Mouse (Mus musculus): ENCODE results near the gene Mfsd2a. TPM values are rescaled to one million over a fixed set of nuclear protein-coding genes. Genes with fewer than 3 reads are reported as not detected.
A peak's percentile ranks its signal among the peaks of the same experiment; 100 is the strongest.

Mfsd2a gene
- polyA plus RNA-seq, 1 experiment from 2014 or later: 21.7 TPM

GRCm38 (mm10) chr4:122954680-122955411 is 6.1 kb downstream of the Mfsd2a start:
- H3K36me3 ChIP-seq (replicated peaks): peaks cover 48% of the 10 kb centered on the region
- H3K27me3 ChIP-seq: no peaks in the 10 kb centered on the region
- peak overlapping the region; percentile 93 for H3K27ac ChIP-seq
- H3K9me3 ChIP-seq: no peaks in the 10 kb centered on the region
- no peak; the same call in 1 of the 2 replicates for ATAC-seq (ENCODE audit: low FRiP score)
- peak overlapping the region; percentile 23 for H3K4me3 ChIP-seq (replicated peaks)
- WGBS: 63% methylated on average over 5 of the region's 5 CpGs
- peaks cover 35% of the 10 kb centered on the region for H3K4me1 ChIP-seq
- H3K9ac ChIP-seq: no peak overlapping the region
- peak overlapping the region; percentile 50 for H3K4me2 ChIP-seq

GRCm38 (mm10) chr4:122949096-122949495 is 11.9 kb downstream of the Mfsd2a start:
- Histone ChIP-seq H3K4me2 (no peak overlapping the region), H3K36me3 (replicated peaks) (peaks cover 64% of the 10 kb centered on the region), H3K9ac (no peak overlapping the region), H3K27ac (no peak overlapping the region), H3K4me1 (no peaks in the 10 kb centered on the region), H3K4me3 (replicated peaks) (no peak overlapping the region), H3K27me3 (no peaks in the 10 kb centered on the region), H3K9me3 (no peaks in the 10 kb centered on the region)
- WGBS: 95% methylated on average over 8 of the region's 8 CpGs
- ATAC-seq (ENCODE audit: low FRiP score): no peak

- H3K4me1 ChIP-seq: no peaks in the 10 kb centered on the region
- no peak overlapping the region for H3K9ac ChIP-seq
- no peaks in the 10 kb centered on the region for H3K9me3 ChIP-seq
- peaks cover 62% of the 10 kb centered on the region for H3K36me3 ChIP-seq (replicated peaks)
- H3K4me3 ChIP-seq (replicated peaks): no peak overlapping the region
- WGBS: 91% methylated on average over 3 of the region's 3 CpGs
- H3K4me2 ChIP-seq: no peak overlapping the region
- no peak overlapping the region for H3K27ac ChIP-seq
- no peak for ATAC-seq (ENCODE audit: low FRiP score)
- no peaks in the 10 kb centered on the region for H3K27me3 ChIP-seq
These were observed 13.8 kb downstream of the Mfsd2a start for GRCm38 (mm10) chr4:122947223-122947622.

- no peak overlapping the region for H3K9ac ChIP-seq
- no peak overlapping the region for H3K27ac ChIP-seq
- no peaks in the 10 kb centered on the region for H3K9me3 ChIP-seq
- no peaks in the 10 kb centered on the region for H3K4me1 ChIP-seq
- WGBS: 29% methylated on average over 4 of the region's 4 CpGs
- no peak overlapping the region for H3K4me3 ChIP-seq (replicated peaks)
- no peaks in the 10 kb centered on the region for H3K27me3 ChIP-seq
- no peak overlapping the region for H3K4me2 ChIP-seq
- H3K36me3 ChIP-seq (replicated peaks): peaks cover 38% of the 10 kb centered on the region
- ATAC-seq (ENCODE audit: low FRiP score): no peak
These were observed 16.6 kb downstream of the Mfsd2a start for GRCm38 (mm10) chr4:122944408-122944807.

- H3K27me3 ChIP-seq: no peaks in the 10 kb centered on the region
- 93% methylated on average over 2 of the region's 2 CpGs for WGBS
- H3K9me3 ChIP-seq: no peaks in the 10 kb centered on the region
- no peaks in the 10 kb centered on the region for H3K36me3 ChIP-seq (replicated peaks)
- H3K9ac ChIP-seq: no peak overlapping the region
- H3K4me1 ChIP-seq: no peaks in the 10 kb centered on the region
- no peak for ATAC-seq (ENCODE audit: low FRiP score)
- no peak overlapping the region for H3K4me2 ChIP-seq
- no peak overlapping the region for H3K27ac ChIP-seq
- H3K4me3 ChIP-seq (replicated peaks): no peak overlapping the region
These were observed 21.8 kb downstream of the Mfsd2a start for GRCm38 (mm10) chr4:122939048-122939796.

GRCm38 (mm10) chr4:122937489-122937888 is 23.5 kb downstream of the Mfsd2a start:
- no peaks in the 10 kb centered on the region for H3K36me3 ChIP-seq (replicated peaks)
- no peak overlapping the region for H3K27ac ChIP-seq
- WGBS: 94% methylated on average over 3 of the region's 3 CpGs
- no peaks in the 10 kb centered on the region for H3K27me3 ChIP-seq
- ATAC-seq (ENCODE audit: low FRiP score): no peak
- no peaks in the 10 kb centered on the region for H3K4me1 ChIP-seq
- no peak overlapping the region for H3K4me3 ChIP-seq (replicated peaks)
- no peaks in the 10 kb centered on the region for H3K9me3 ChIP-seq
- H3K4me2 ChIP-seq: no peak overlapping the region
- no peak overlapping the region for H3K9ac ChIP-seq

GRCm38 (mm10) chr4:122935466-122936099 is 25.4 kb downstream of the Mfsd2a start:
- H3K4me2 ChIP-seq: no peak overlapping the region
- H3K4me3 ChIP-seq (replicated peaks): no peak overlapping the region
- no peaks in the 10 kb centered on the region for H3K27me3 ChIP-seq
- H3K9ac ChIP-seq: no peak overlapping the region
- H3K36me3 ChIP-seq (replicated peaks): no peaks in the 10 kb centered on the region
- ATAC-seq (ENCODE audit: low FRiP score): no peak
- no peaks in the 10 kb centered on the region for H3K4me1 ChIP-seq
- no peak overlapping the region for H3K27ac ChIP-seq
- H3K9me3 ChIP-seq: no peaks in the 10 kb centered on the region
- WGBS: 90% methylated on average over 9 of the region's 9 CpGs

GRCm38 (mm10) chr4:122933857-122934256 is 27.1 kb downstream of the Mfsd2a start:
- no peak overlapping the region for H3K4me2 ChIP-seq
- H3K27me3 ChIP-seq: no peaks in the 10 kb centered on the region
- no peaks in the 10 kb centered on the region for H3K4me1 ChIP-seq
- no peaks in the 10 kb centered on the region for H3K36me3 ChIP-seq (replicated peaks)
- no peaks in the 10 kb centered on the region for H3K9me3 ChIP-seq
- no peak for ATAC-seq (ENCODE audit: low FRiP score)
- H3K4me3 ChIP-seq (replicated peaks): no peak overlapping the region
- no peak overlapping the region for H3K27ac ChIP-seq
- no peak overlapping the region for H3K9ac ChIP-seq
- WGBS: 68% methylated on average over 3 of the region's 3 CpGs

- ATAC-seq (ENCODE audit: low FRiP score): no peak
- 71% methylated on average over 3 of the region's 3 CpGs for WGBS
These were observed 27.9 kb downstream of the Mfsd2a start for GRCm38 (mm10) chr4:122933051-122933591.

GRCm38 (mm10) chr4:122932239-122932978 is 28.6 kb downstream of the Mfsd2a start:
- no peak for ATAC-seq (ENCODE audit: low FRiP score)
- no peaks in the 10 kb centered on the region for H3K4me1 ChIP-seq
- no peak overlapping the region for H3K4me3 ChIP-seq (replicated peaks)
- H3K27me3 ChIP-seq: no peaks in the 10 kb centered on the region
- H3K9me3 ChIP-seq: no peaks in the 10 kb centered on the region
- no peak overlapping the region for H3K9ac ChIP-seq
- WGBS: 75% methylated on average over 8 of the region's 8 CpGs
- H3K4me2 ChIP-seq: no peak overlapping the region
- no peaks in the 10 kb centered on the region for H3K36me3 ChIP-seq (replicated peaks)
- H3K27ac ChIP-seq: no peak overlapping the region

More at GRCm38 (mm10) chr4:122933051-122933591, 27.9 kb downstream of the Mfsd2a start:
- Histone ChIP-seq H3K9me3 (no peaks in the 10 kb centered on the region), H3K27ac (no peak overlapping the region), H3K9ac (no peak overlapping the region), H3K4me1 (no peaks in the 10 kb centered on the region), H3K4me3 (replicated peaks) (no peak overlapping the region), H3K4me2 (no peak overlapping the region), H3K27me3 (no peaks in the 10 kb centered on the region), H3K36me3 (replicated peaks) (no peaks in the 10 kb centered on the region)

GRCm38 (mm10) chr4:122930939-122931590 is 29.9 kb downstream of the Mfsd2a start:
- Histone ChIP-seq H3K9ac (no peak overlapping the region), H3K4me1 (no peaks in the 10 kb centered on the region), H3K9me3 (no peaks in the 10 kb centered on the region), H3K4me2 (no peak overlapping the region), H3K4me3 (replicated peaks) (no peak overlapping the region), H3K36me3 (replicated peaks) (no peaks in the 10 kb centered on the region), H3K27ac (no peak overlapping the region), H3K27me3 (no peaks in the 10 kb centered on the region)
- ATAC-seq (ENCODE audit: low FRiP score): no peak
- 90% methylated on average over 2 of the region's 2 CpGs for WGBS
